In genomic region chr6:52161336-52162092, GRCm38 (mm10) we compare ENCODE assay signal across 11 mouse cellular contexts. TPM values are rescaled to one million over a fixed set of nuclear protein-coding genes. Genes with fewer than 3 reads are reported as not detected.
DNase-seq lines count a peak whose midpoint lies in the region; ATAC-seq and TF ChIP-seq lines count a peak whose summit lies in the region.
"Had no signal": no experiment of that assay in that cellular context is flagged by ENCODE, and none has a peak within 500 bp of the region (broad histone marks: within the 10 kb centered on the region; RNA-seq: fewer than 3 reads in every experiment).

No protein-coding gene starts in this region.

- peak overlapping the region; percentile 29; the same call in 1 of the 2 replicates for H3K27ac ChIP-seq in heart, embryonic 11.5 days (ENCODE audit: low read depth, low read length)
- no peak overlapping the region for H3K27ac ChIP-seq in limb, embryonic 11.5 days (replicated peaks; ENCODE audit: low read depth, low read length)
- peak overlapping the region; percentile 79 for H3K27ac ChIP-seq in stomach, postnatal 0 days (replicated peaks)
- no peak overlapping the region for H3K27ac ChIP-seq in forebrain, embryonic 14.5 days (ENCODE audit: low read depth, low read length)

- H3K36me3 ChIP-seq in heart, embryonic 11.5 days (ENCODE audit: control insufficient read depth, insufficient read depth, low read length): no peaks in the 10 kb centered on the region
- H3K36me3 ChIP-seq in limb, embryonic 11.5 days (ENCODE audit: control insufficient read depth, insufficient read depth, low read length): no peaks in the 10 kb centered on the region
- no peaks in the 10 kb centered on the region for H3K36me3 ChIP-seq in stomach, postnatal 0 days (ENCODE audit: control insufficient read depth, insufficient read depth, low read length)
- H3K36me3 ChIP-seq in forebrain, embryonic 14.5 days (ENCODE audit: control insufficient read depth, insufficient read depth, low read length): no peaks in the 10 kb centered on the region

- no peak for TF ChIP-seq EP300 in stomach, postnatal 0 days (optimal IDR thresholded peaks at IDR 0.05)

- peaks cover 95% of the 10 kb centered on the region for H3K27me3 ChIP-seq in heart, embryonic 11.5 days (ENCODE audit: control insufficient read depth, insufficient read depth, low read length)
- H3K27me3 ChIP-seq in limb, embryonic 11.5 days (ENCODE audit: control insufficient read depth, insufficient read depth, low read length): peaks cover 23% of the 10 kb centered on the region
- no peaks in the 10 kb centered on the region; the same call in 1 of the 2 replicates for H3K27me3 ChIP-seq in stomach, postnatal 0 days (ENCODE audit: control insufficient read depth, insufficient read depth, low read length)
- peaks cover 95% of the 10 kb centered on the region for H3K27me3 ChIP-seq in forebrain, embryonic 14.5 days (replicated peaks; ENCODE audit: control insufficient read depth, insufficient read depth, low read length)

- DNase-seq in heart, adult 8-10 months (ENCODE audit: low spot score): no peak
- peak; percentile 46 for DNase-seq in retina, embryonic 14.5 days (ENCODE audit: low spot score)
- DNase-seq in retina, postnatal 1 day: no peak
- peak; percentile 23 for DNase-seq in limb, embryonic 11.5 days (ENCODE audit: low spot score)
- no peak for DNase-seq in stomach, postnatal 0 days (ENCODE audit: low spot score)
- DNase-seq in urinary bladder, postnatal 36 days (ENCODE audit: low spot score in 2 of 2): no peak
- DNase-seq in forebrain, embryonic 14.5 days (ENCODE audit: low spot score): no peak
- DNase-seq: layer of hippocampus, adult 9-11 months had no signal

- no peaks in the 10 kb centered on the region for H3K9me3 ChIP-seq in heart, embryonic 11.5 days (replicated peaks; ENCODE audit: control insufficient read depth, low read length)
- H3K9me3 ChIP-seq in limb, embryonic 11.5 days (ENCODE audit: control insufficient read depth, low read length): no peaks in the 10 kb centered on the region
- H3K9me3 ChIP-seq in stomach, postnatal 0 days (ENCODE audit: control insufficient read depth, low read length): no peaks in the 10 kb centered on the region
- no peaks in the 10 kb centered on the region for H3K9me3 ChIP-seq in forebrain, embryonic 14.5 days (replicated peaks; ENCODE audit: control insufficient read depth, low read length)

- TF ChIP-seq CTCF in stomach, postnatal 0 days (IDR thresholded peaks at IDR 0.05; ENCODE audit: low read depth): no peak

- peak overlapping the region; percentile 31 for H3K4me3 ChIP-seq in heart, embryonic 11.5 days (ENCODE audit: low read depth, low read length)
- H3K4me3 ChIP-seq in limb, embryonic 11.5 days (ENCODE audit: low read depth, low read length): no peak overlapping the region
- H3K4me3 ChIP-seq in stomach, postnatal 0 days (ENCODE audit: low read depth, low read length): peak overlapping the region; percentile 70
- no peak overlapping the region for H3K4me3 ChIP-seq in forebrain, embryonic 14.5 days (ENCODE audit: low read depth, low read length)

- H3K9ac ChIP-seq in heart, embryonic 11.5 days (ENCODE audit: low read depth, low read length): no peak overlapping the region
- no peak overlapping the region for H3K9ac ChIP-seq in limb, embryonic 11.5 days (ENCODE audit: low read length)
- peak overlapping the region; percentile 4; the same call in 1 of the 2 replicates for H3K9ac ChIP-seq in stomach, postnatal 0 days (ENCODE audit: low read length)
- H3K9ac ChIP-seq in forebrain, embryonic 14.5 days (ENCODE audit: low read length): no peak overlapping the region

- no peak for ATAC-seq in heart, embryonic 11.5 days (replicated peaks; ENCODE audit: insufficient number of reproducible peaks, low FRiP score, low TSS enrichment)
- no peak for ATAC-seq in limb, embryonic 11.5 days (ENCODE audit: insufficient number of reproducible peaks, low FRiP score, low TSS enrichment, low read depth)
- ATAC-seq in stomach, postnatal 0 days (ENCODE audit: low FRiP score, low TSS enrichment): no peak
- ATAC-seq in forebrain, embryonic 14.5 days: no peak

- H3K4me1 ChIP-seq in heart, embryonic 11.5 days (ENCODE audit: control insufficient read depth, insufficient read depth, low read length): peaks cover 5% of the 10 kb centered on the region; the same call in 1 of the 2 replicates
- H3K4me1 ChIP-seq in limb, embryonic 11.5 days (ENCODE audit: control insufficient read depth, insufficient read depth, low read length): peaks cover 58% of the 10 kb centered on the region
- no peaks in the 10 kb centered on the region for H3K4me1 ChIP-seq in stomach, postnatal 0 days (replicated peaks; ENCODE audit: control insufficient read depth, insufficient read depth)
- peaks cover 8% of the 10 kb centered on the region; the same call in 1 of the 2 replicates for H3K4me1 ChIP-seq in forebrain, embryonic 14.5 days (ENCODE audit: control insufficient read depth, insufficient read depth, low read length)

- peak overlapping the region; percentile 76 for H3K4me2 ChIP-seq in heart, embryonic 11.5 days
- H3K4me2 ChIP-seq in limb, embryonic 11.5 days (ENCODE audit: low read depth, severe bottlenecking): peak overlapping the region; percentile 97; the same call in 1 of the 2 replicates
- H3K4me2 ChIP-seq in stomach, postnatal 0 days (replicated peaks; ENCODE audit: low read depth): peak overlapping the region; percentile 91
- H3K4me2 ChIP-seq in forebrain, embryonic 14.5 days (ENCODE audit: low read length): no peak overlapping the region

- WGBS in heart, embryonic 11.5 days (ENCODE audit: insufficient replicate concordance): 18% methylated on average over 8 of the region's 8 CpGs
- WGBS in limb, embryonic 11.5 days: 7% methylated on average over 8 of the region's 8 CpGs
- 20% methylated on average over 8 of the region's 8 CpGs for WGBS in stomach, postnatal 0 days
- WGBS in forebrain, embryonic 14.5 days: 2% methylated on average over 8 of the region's 8 CpGs

RNA-seq across cellular contexts. Expression of gene Hoxa2, which starts 3.1 kb away (rescaled TPM):
- 3.5 and 3.6 TPM in 2 replicates for polyA plus RNA-seq in heart, embryonic 11.5 days (2014; fragmentation: Nextera tagmentation; extraction: Ambion mirVana)
- under 1 TPM in 3 of 4 experiments, not detected in 1; 0.20 to 0.34 (median 0.22) TPM for total RNA-seq in heart, adult 8-10 months (2022)
- 2.8 and 3.0 TPM in 2 replicates for polyA plus RNA-seq in limb, embryonic 11.5 days (2014; fragmentation: Nextera tagmentation; extraction: Ambion mirVana)
- 5.1 and 5.3 TPM in 2 replicates for polyA plus RNA-seq in stomach, postnatal 0 days (2015; fragmentation: Nextera tagmentation; extraction: Ambion mirVana)
- not detected in 2 replicates for polyA plus RNA-seq in forebrain, embryonic 14.5 days (2014; fragmentation: Nextera tagmentation; extraction: Ambion mirVana)
- total RNA-seq: common myeloid progenitor, adult 5-6 weeks had no signal

RNA-seq across cellular contexts. Expression of gene Hoxa1, which starts 3.4 kb away (rescaled TPM):
- polyA plus RNA-seq in heart, embryonic 11.5 days (2014; fragmentation: Nextera tagmentation; extraction: Ambion mirVana): 1.2 TPM in 2 replicates
- total RNA-seq in heart, adult 8-10 months (2022): under 1 TPM in 2 of 4 experiments, not detected in 2; 0.16 to 0.19 TPM
- 0.99 and 1.1 TPM in 2 replicates for polyA plus RNA-seq in limb, embryonic 11.5 days (2014; fragmentation: Nextera tagmentation; extraction: Ambion mirVana)
- polyA plus RNA-seq in stomach, postnatal 0 days (2015; fragmentation: Nextera tagmentation; extraction: Ambion mirVana): 0.35 and 0.56 TPM in 2 replicates
- not detected in 2 replicates for polyA plus RNA-seq in forebrain, embryonic 14.5 days (2014; fragmentation: Nextera tagmentation; extraction: Ambion mirVana)
- total RNA-seq: common myeloid progenitor, adult 5-6 weeks had no signal

RNA-seq across cellular contexts. Expression of gene 5730596B20Rik, which starts 15.8 kb away (rescaled TPM):
- polyA plus RNA-seq in heart, embryonic 11.5 days (2014; fragmentation: Nextera tagmentation; extraction: Ambion mirVana): 0.45 and 0.57 TPM in 2 replicates
- total RNA-seq in heart, adult 8-10 months (2022): under 1 TPM in 1 of 4 experiments, not detected in 3; 0.06 TPM
- 0.99 and 1.4 TPM in 2 replicates for polyA plus RNA-seq in limb, embryonic 11.5 days (2014; fragmentation: Nextera tagmentation; extraction: Ambion mirVana)
- 0.90 and 0.99 TPM in 2 replicates for polyA plus RNA-seq in stomach, postnatal 0 days (2015; fragmentation: Nextera tagmentation; extraction: Ambion mirVana)
- not detected in 2 replicates for polyA plus RNA-seq in forebrain, embryonic 14.5 days (2014; fragmentation: Nextera tagmentation; extraction: Ambion mirVana)
- total RNA-seq: common myeloid progenitor, adult 5-6 weeks; gastrocnemius, adult 18-20 months had no signal

RNA-seq across cellular contexts. Expression of gene Hoxa4, which starts 30.0 kb away (rescaled TPM):
- 0.68 and 1.4 TPM in 2 replicates for polyA plus RNA-seq in heart, embryonic 11.5 days (2014; fragmentation: Nextera tagmentation; extraction: Ambion mirVana)
- under 1 TPM; 0.31 to 0.49 (median 0.38) TPM for total RNA-seq in heart, adult 8-10 months (2022)
- polyA plus RNA-seq in limb, embryonic 11.5 days (2014; fragmentation: Nextera tagmentation; extraction: Ambion mirVana): 1.0 and 1.3 TPM in 2 replicates
- polyA plus RNA-seq in stomach, postnatal 0 days (2015; fragmentation: Nextera tagmentation; extraction: Ambion mirVana): 2.5 and 2.6 TPM in 2 replicates
- polyA plus RNA-seq in forebrain, embryonic 14.5 days (2014; fragmentation: Nextera tagmentation; extraction: Ambion mirVana): not detected in 2 replicates

RNA-seq across cellular contexts. Expression of gene Hoxa5, which starts 42.9 kb away (rescaled TPM):
- 2.4 and 2.6 TPM in 2 replicates for polyA plus RNA-seq in heart, embryonic 11.5 days (2014; fragmentation: Nextera tagmentation; extraction: Ambion mirVana)
- total RNA-seq in heart, adult 8-10 months (2022): under 1 TPM; 0.41 to 0.69 (median 0.57) TPM
- 11.0 and 11.3 TPM in 2 replicates for polyA plus RNA-seq in limb, embryonic 11.5 days (2014; fragmentation: Nextera tagmentation; extraction: Ambion mirVana)
- polyA plus RNA-seq in stomach, postnatal 0 days (2015; fragmentation: Nextera tagmentation; extraction: Ambion mirVana): 8.4 and 8.9 TPM in 2 replicates
- polyA plus RNA-seq in forebrain, embryonic 14.5 days (2014; fragmentation: Nextera tagmentation; extraction: Ambion mirVana): 0.26 TPM in 1 of 2 replicates, not detected in the other

Comparison
In these comparisons a context has a peak if more than half of its experiments do, and no peak if none do; other contexts are left out.
1. DNase-seq: peak in retina, embryonic 14.5 days (single experiment) and limb, embryonic 11.5 days (single experiment); none in heart, adult 8-10 months (single experiment), retina, postnatal 1 day (single experiment), stomach, postnatal 0 days (single experiment), urinary bladder, postnatal 36 days (0 of 2) and forebrain, embryonic 14.5 days (single experiment).
2. H3K27ac ChIP-seq: peak in heart, embryonic 11.5 days (single experiment) and stomach, postnatal 0 days (single experiment); none in limb, embryonic 11.5 days (single experiment) and forebrain, embryonic 14.5 days (single experiment).
3. H3K4me3 ChIP-seq: peak in heart, embryonic 11.5 days (single experiment) and stomach, postnatal 0 days (single experiment); none in limb, embryonic 11.5 days (single experiment) and forebrain, embryonic 14.5 days (single experiment).